Mouse (Mus musculus) heart, adult 2 months (tissue): ENCODE measurements at regions not wholly inside any gene's neighbourhood (a gene's known extent, or its start where the extent isn't known, plus 50 kb on each side); places are given as distances from the start of the nearest gene placed in this dataset.

Experiments used
- CTCF ChIP-seq: fragments of 200-600 bp; IDR thresholded peaks from 2 replicates; pipeline ENCODE4 v1.8.1; 2022; ENCODE audit warnings: antibody characterized with exemption, mild to moderate bottlenecking, moderate library complexity
- POLR2A ChIP-seq: fragments of 200-500 bp; IDR thresholded peaks from 2 replicates; pipeline ENCODE4 v1.6.1; 2011; ENCODE audit warnings: mild to moderate bottlenecking, low read depth, low read length, control low read depth; ENCODE audit not compliant: insufficient read depth

GRCm38 (mm10) chr3:56438900-56439299, 255.4 kb upstream of the Nbea start:
- no peak for TF ChIP-seq CTCF
- TF ChIP-seq POLR2A: no peak
